Mouse (Mus musculus): Measurements from ENCODE around the gene Kmo.

Kmo gene

GRCm38 (mm10) chr1:175623656-175624055 lies 3.5 kb downstream of the Kmo start:
- no peak for DNase-seq (ENCODE audit: low read depth, low spot score)
- Histone ChIP-seq H3K36me3 (ENCODE audit: control insufficient read depth, insufficient read depth, low read length, poor library complexity, severe bottlenecking) (no peaks in the 10 kb centered on the region; the same call in 1 of the 2 replicates), H3K27me3 (ENCODE audit: control insufficient read depth, insufficient read depth, low read length, poor library complexity, severe bottlenecking) (no peaks in the 10 kb centered on the region)

GRCm38 (mm10) chr1:175625257-175625879 lies 5.2 kb downstream of the Kmo start, which contains the start of gene Fh1:
Fh1 (minus strand) TSS chr1:175625635.
- H3K27me3 ChIP-seq (ENCODE audit: control insufficient read depth, insufficient read depth, low read length, poor library complexity, severe bottlenecking) = no peaks in the 10 kb centered on the region
- H3K36me3 ChIP-seq (ENCODE audit: control insufficient read depth, insufficient read depth, low read length, poor library complexity, severe bottlenecking) = no peaks in the 10 kb centered on the region
- DNase-seq (ENCODE audit: low read depth, low spot score) = peak; percentile 98

- Histone ChIP-seq H3K36me3 (ENCODE audit: control insufficient read depth, insufficient read depth, low read length, poor library complexity, severe bottlenecking) (no peaks in the 10 kb centered on the region), H3K27me3 (ENCODE audit: control insufficient read depth, insufficient read depth, low read length, poor library complexity, severe bottlenecking) (no peaks in the 10 kb centered on the region)
- peak; percentile 87 for DNase-seq (ENCODE audit: low read depth, low spot score)
These were observed 6.0 kb downstream of the Kmo start for GRCm38 (mm10) chr1:175625990-175626692.

- DNase-seq (ENCODE audit: low read depth, low spot score) = no peak
- no peaks in the 10 kb centered on the region for H3K27me3 ChIP-seq (ENCODE audit: control insufficient read depth, insufficient read depth, low read length, poor library complexity, severe bottlenecking)
- H3K36me3 ChIP-seq (ENCODE audit: control insufficient read depth, insufficient read depth, low read length, poor library complexity, severe bottlenecking) = no peaks in the 10 kb centered on the region
These were observed 9.1 kb downstream of the Kmo start for GRCm38 (mm10) chr1:175629248-175629647.

- DNase-seq (ENCODE audit: low read depth, low spot score) = no peak
- no peaks in the 10 kb centered on the region for H3K36me3 ChIP-seq (ENCODE audit: control insufficient read depth, insufficient read depth, low read length, poor library complexity, severe bottlenecking)
- H3K27me3 ChIP-seq (ENCODE audit: control insufficient read depth, insufficient read depth, low read length, poor library complexity, severe bottlenecking) = no peaks in the 10 kb centered on the region
These were observed 10.2 kb downstream of the Kmo start for GRCm38 (mm10) chr1:175630345-175630744.

GRCm38 (mm10) chr1:175631080-175631479 lies 10.9 kb downstream of the Kmo start:
- Histone ChIP-seq H3K27me3 (ENCODE audit: control insufficient read depth, insufficient read depth, low read length, poor library complexity, severe bottlenecking) (no peaks in the 10 kb centered on the region), H3K36me3 (ENCODE audit: control insufficient read depth, insufficient read depth, low read length, poor library complexity, severe bottlenecking) (no peaks in the 10 kb centered on the region)
- DNase-seq (ENCODE audit: low read depth, low spot score) = no peak

GRCm38 (mm10) chr1:175631721-175632221 lies 11.6 kb downstream of the Kmo start:
- DNase-seq (ENCODE audit: low read depth, low spot score) = peak; percentile 76
- Histone ChIP-seq H3K27me3 (ENCODE audit: control insufficient read depth, insufficient read depth, low read length, poor library complexity, severe bottlenecking) (no peaks in the 10 kb centered on the region), H3K36me3 (ENCODE audit: control insufficient read depth, insufficient read depth, low read length, poor library complexity, severe bottlenecking) (no peaks in the 10 kb centered on the region)

GRCm38 (mm10) chr1:175632470-175632869 lies 12.3 kb downstream of the Kmo start:
- H3K27me3 ChIP-seq (ENCODE audit: control insufficient read depth, insufficient read depth, low read length, poor library complexity, severe bottlenecking) = no peaks in the 10 kb centered on the region
- peak; percentile 35 for DNase-seq (ENCODE audit: low read depth, low spot score)

GRCm38 (mm10) chr1:175637677-175638076 lies 17.5 kb downstream of the Kmo start:
- no peaks in the 10 kb centered on the region for H3K27me3 ChIP-seq (ENCODE audit: control insufficient read depth, insufficient read depth, low read length, poor library complexity, severe bottlenecking)
- DNase-seq (ENCODE audit: low read depth, low spot score) = peak; percentile 70
- peaks cover 1% of the 10 kb centered on the region; the same call in 1 of the 2 replicates for H3K36me3 ChIP-seq (ENCODE audit: control insufficient read depth, insufficient read depth, low read length, poor library complexity, severe bottlenecking)

More at GRCm38 (mm10) chr1:175632470-175632869, 12.3 kb downstream of the Kmo start:
- H3K36me3 ChIP-seq (ENCODE audit: control insufficient read depth, insufficient read depth, low read length, poor library complexity, severe bottlenecking) = no peaks in the 10 kb centered on the region

GRCm38 (mm10) chr1:175639072-175639471 lies 18.9 kb downstream of the Kmo start:
- DNase-seq (ENCODE audit: low read depth, low spot score) = no peak
- Histone ChIP-seq H3K36me3 (ENCODE audit: control insufficient read depth, insufficient read depth, low read length, poor library complexity, severe bottlenecking) (peaks cover 1% of the 10 kb centered on the region; the same call in 1 of the 2 replicates), H3K27me3 (ENCODE audit: control insufficient read depth, insufficient read depth, low read length, poor library complexity, severe bottlenecking) (no peaks in the 10 kb centered on the region)

- Histone ChIP-seq H3K27me3 (ENCODE audit: control insufficient read depth, insufficient read depth, low read length, poor library complexity, severe bottlenecking) (no peaks in the 10 kb centered on the region), H3K36me3 (ENCODE audit: control insufficient read depth, insufficient read depth, low read length, poor library complexity, severe bottlenecking) (peaks cover 1% of the 10 kb centered on the region; the same call in 1 of the 2 replicates)
- DNase-seq (ENCODE audit: low read depth, low spot score) = peak; percentile 42
These were observed 20.4 kb downstream of the Kmo start for GRCm38 (mm10) chr1:175640435-175641150.

- peaks cover 5% of the 10 kb centered on the region for H3K36me3 ChIP-seq (ENCODE audit: control insufficient read depth, insufficient read depth, low read length, poor library complexity, severe bottlenecking)
- no peaks in the 10 kb centered on the region for H3K27me3 ChIP-seq (ENCODE audit: control insufficient read depth, insufficient read depth, low read length, poor library complexity, severe bottlenecking)
- DNase-seq (ENCODE audit: low read depth, low spot score) = peak; percentile 71
These were observed 23.5 kb downstream of the Kmo start for GRCm38 (mm10) chr1:175643496-175644265.

- Histone ChIP-seq H3K27me3 (ENCODE audit: control insufficient read depth, insufficient read depth, low read length, poor library complexity, severe bottlenecking) (no peaks in the 10 kb centered on the region), H3K36me3 (ENCODE audit: control insufficient read depth, insufficient read depth, low read length, poor library complexity, severe bottlenecking) (peaks cover 11% of the 10 kb centered on the region)
- DNase-seq (ENCODE audit: low read depth, low spot score) = no peak
These were observed 26.8 kb downstream of the Kmo start for GRCm38 (mm10) chr1:175646952-175647351.

- DNase-seq (ENCODE audit: low read depth, low spot score) = no peak
- H3K36me3 ChIP-seq (ENCODE audit: control insufficient read depth, insufficient read depth, low read length, poor library complexity, severe bottlenecking) = peaks cover 18% of the 10 kb centered on the region
- H3K27me3 ChIP-seq (ENCODE audit: control insufficient read depth, insufficient read depth, low read length, poor library complexity, severe bottlenecking) = no peaks in the 10 kb centered on the region
These were observed 28.4 kb downstream of the Kmo start for GRCm38 (mm10) chr1:175648615-175649014.
